Mouse (Mus musculus): ENCODE results near the gene Rbfox1.

Rbfox1 gene

GRCm38 (mm10) chr16:7212756-7213155 is 1327.6 kb downstream of the Rbfox1 start:
- no peak for DNase-seq (ENCODE audit: low read depth, low spot score)

GRCm38 (mm10) chr16:7223265-7223664 is 1338.1 kb downstream of the Rbfox1 start:
- DNase-seq (ENCODE audit: low read depth, low spot score) = no peak

- DNase-seq (ENCODE audit: low read depth, low spot score) = no peak
Observed at GRCm38 (mm10) chr16:7226000-7226399, 1340.8 kb downstream of the Rbfox1 start.

GRCm38 (mm10) chr16:7228246-7228645 is 1343.1 kb downstream of the Rbfox1 start:
- no peak for DNase-seq (ENCODE audit: low read depth, low spot score)

DNA sequence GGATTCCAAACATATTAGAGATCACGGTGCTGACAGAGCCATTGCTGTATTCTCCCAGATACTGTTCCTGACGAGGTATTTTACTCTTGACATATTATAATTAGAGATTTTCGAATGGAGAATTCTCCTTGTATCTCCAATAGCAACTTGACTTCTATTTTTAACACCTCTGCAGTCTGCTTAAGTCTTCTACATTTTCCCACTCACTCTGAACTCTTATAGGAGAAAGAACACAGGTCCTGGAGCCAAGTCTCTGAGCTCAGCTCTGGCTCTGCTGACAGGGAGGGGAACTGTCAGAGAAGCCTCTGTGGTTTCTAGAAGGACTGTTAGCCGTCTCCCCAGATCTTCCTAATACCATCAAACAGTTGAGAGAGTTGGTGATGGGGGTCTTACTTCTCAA is 1344.1 kb downstream of the Rbfox1 start:
- no peak for DNase-seq (ENCODE audit: low read depth, low spot score)

GRCm38 (mm10) chr16:7241627-7242026 is 1356.5 kb downstream of the Rbfox1 start:
- DNase-seq (ENCODE audit: low read depth, low spot score) = no peak

DNA sequence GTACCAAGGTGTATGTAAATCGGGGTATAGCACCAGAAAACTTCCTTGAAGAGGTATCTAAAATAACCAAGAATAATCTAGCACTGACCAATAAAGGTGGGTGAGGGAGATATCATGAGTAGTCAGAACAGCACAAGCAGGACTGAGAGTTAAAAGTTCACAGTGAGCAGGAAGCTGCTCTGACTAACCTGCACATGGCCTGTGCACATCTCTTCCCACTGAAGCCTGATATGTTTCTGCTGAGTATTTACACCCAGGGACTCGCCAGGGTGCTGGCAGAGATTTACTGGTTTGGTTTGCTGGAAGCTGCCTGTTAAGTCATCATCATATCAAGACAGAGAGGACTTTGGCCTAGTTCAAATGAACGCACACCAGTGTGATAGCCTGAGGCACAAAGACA is 1357.3 kb downstream of the Rbfox1 start:
- DNase-seq (ENCODE audit: low read depth, low spot score) = no peak

GRCm38 (mm10) chr16:7244382-7244781 is 1359.2 kb downstream of the Rbfox1 start:
- DNase-seq (ENCODE audit: low read depth, low spot score) = peak; percentile 21

- no peak for DNase-seq (ENCODE audit: low read depth, low spot score)
Observed at GRCm38 (mm10) chr16:7251696-7252095, 1366.5 kb downstream of the Rbfox1 start.

DNA sequence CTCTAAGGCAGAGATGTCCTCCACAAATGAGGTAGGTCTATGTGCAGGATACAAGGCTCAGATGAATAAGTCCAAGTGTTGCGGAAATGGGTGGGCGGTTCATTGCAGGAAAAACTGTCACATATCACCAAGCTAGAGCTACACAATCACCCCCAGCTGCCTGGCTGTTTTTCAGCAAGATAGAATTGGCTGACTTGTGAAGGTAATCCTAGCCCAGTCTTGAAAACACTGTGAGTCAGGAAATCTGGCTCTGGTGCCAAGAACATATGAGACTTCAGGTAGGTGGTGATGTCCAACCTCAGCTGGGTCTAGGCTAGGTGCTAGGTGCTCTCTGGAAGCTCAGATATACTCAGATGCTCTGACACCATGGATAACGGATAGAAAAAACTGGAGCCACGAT is 1372.2 kb downstream of the Rbfox1 start:
- DNase-seq (ENCODE audit: low read depth, low spot score) = no peak

GRCm38 (mm10) chr16:7263261-7263660 is 1378.1 kb downstream of the Rbfox1 start:
- no peak for DNase-seq (ENCODE audit: low read depth, low spot score)

GRCm38 (mm10) chr16:7265715-7266114 is 1380.6 kb downstream of the Rbfox1 start:
- no peak for DNase-seq (ENCODE audit: low read depth, low spot score)

DNA sequence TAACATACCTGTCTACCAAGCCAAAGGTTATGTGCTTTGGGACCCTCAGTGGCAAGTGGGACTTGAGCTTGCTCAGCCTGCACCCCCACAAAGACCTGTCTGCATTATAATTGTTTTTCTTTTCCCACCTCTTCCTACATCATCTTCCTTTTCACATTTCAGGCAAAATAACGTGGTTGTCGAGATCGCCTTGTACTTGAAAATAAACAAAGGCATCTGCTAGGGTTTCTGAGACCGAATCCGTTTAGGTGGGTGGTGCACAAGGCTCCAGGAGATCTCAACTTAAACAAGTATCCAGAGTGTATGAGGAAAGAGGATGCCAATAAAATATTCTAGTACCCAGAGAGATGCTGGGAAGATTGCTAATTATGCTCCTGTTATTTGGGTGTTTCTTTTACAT is 1390.3 kb downstream of the Rbfox1 start:
- no peak for DNase-seq (ENCODE audit: low read depth, low spot score)

- peak; percentile 57 for DNase-seq (ENCODE audit: low read depth, low spot score)
Observed at GRCm38 (mm10) chr16:7275901-7276300, 1390.7 kb downstream of the Rbfox1 start.

DNA sequence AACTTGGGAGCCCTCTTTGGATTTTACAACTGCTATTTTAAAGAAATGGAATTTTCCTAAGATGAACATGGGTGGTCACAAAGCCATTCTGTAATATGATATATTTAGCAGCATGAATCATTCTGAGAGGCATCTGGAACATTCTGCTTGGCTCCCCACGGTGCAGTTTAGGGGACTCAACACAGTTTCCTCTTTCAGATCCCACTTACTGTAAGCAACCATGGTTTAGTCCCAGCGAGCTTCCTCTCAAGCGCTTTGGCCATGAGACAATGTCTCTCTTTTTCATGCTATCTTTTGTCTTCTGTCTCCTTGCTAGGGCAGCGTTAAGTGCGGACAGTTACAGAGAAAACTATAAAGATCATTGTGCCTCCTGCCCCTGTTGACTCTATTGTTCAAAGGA is 1394.4 kb downstream of the Rbfox1 start:
- peak; percentile 43 for DNase-seq (ENCODE audit: low read depth, low spot score)

GRCm38 (mm10) chr16:7282257-7282656 is 1397.1 kb downstream of the Rbfox1 start:
- DNase-seq (ENCODE audit: low read depth, low spot score) = no peak

DNA sequence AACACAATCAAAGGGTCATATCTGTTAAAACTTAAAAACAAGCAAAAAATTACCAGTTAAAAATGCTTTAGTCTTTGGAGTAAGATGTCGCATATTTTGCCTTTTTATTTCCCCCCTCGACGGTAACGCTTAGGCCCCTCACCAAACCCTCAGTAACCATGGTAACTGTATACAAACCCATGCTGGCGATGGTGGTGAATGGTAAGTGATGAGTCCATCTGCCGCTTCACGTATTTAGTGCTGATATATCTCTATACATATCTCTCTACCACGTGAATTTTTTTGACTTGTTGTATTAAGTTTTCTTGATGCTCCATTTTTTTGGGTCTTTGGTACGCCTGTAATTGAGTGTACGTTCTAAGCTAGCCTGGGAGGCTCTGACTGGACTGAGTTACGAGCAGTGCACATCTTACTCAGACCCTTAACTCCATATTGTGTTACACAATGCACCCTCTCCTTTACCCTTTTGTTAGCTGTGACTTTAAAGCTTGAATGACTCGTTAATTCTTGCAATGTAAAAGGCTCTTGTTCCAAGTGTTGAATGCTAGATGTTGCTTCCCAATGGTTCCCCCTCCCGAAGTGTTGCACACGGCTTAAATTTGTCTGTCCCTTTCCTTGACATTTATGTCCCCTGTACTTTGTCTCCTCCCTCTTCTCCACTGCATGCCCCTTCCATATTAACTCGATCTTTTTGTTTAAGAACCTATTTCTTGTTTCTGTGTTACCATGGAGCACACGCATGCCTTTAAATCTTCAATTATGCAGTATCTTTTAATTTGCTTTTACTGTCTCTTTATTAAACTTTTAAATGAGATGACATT is 1408.0 kb downstream of the Rbfox1 start:
- no peak for DNase-seq (ENCODE audit: low read depth, low spot score)

GRCm38 (mm10) chr16:7302416-7302815 is 1417.3 kb downstream of the Rbfox1 start:
- peak; percentile 67 for DNase-seq (ENCODE audit: low read depth, low spot score)

DNA sequence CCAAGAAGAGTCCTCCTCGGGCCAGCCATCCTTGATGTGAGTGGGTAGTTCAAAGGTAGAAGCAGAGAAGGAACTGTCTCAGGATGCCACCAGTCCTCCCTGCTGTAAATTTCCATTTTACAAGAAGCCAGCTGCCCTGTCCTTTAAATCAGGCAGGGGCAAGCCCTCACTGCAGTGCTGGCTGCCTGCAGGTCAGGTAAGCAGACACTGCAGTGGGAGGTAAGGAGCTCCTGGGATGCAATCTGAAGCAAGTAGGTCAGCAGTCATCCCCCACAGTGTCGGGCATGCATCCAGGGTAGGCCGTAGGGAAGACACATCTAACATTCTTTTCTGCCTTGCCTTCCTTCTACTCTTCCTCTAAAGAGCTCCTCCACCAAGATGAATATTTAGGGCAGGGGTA is 1444.0 kb downstream of the Rbfox1 start:
- DNase-seq (ENCODE audit: low read depth, low spot score) = no peak

DNA sequence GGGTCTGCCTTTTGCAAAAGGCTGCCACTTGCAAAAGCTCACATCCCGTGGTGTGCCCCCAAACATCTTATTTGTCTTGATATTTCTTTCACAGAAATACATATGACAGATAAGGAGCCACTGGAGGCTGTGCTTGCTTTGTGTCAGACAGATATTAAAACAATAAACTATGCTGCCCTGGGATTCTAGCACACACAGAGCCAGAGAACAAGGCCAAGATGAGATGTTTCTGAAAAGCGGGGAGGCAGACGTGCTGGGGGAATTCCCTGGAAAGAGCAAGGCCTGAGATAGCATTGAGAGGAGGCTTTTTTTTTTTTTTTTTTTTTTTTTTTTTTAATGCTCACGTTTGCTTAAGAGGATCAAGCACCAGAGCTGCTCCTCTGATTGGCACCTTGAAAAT is 1456.0 kb downstream of the Rbfox1 start:
- no peak for DNase-seq (ENCODE audit: low read depth, low spot score)

DNA sequence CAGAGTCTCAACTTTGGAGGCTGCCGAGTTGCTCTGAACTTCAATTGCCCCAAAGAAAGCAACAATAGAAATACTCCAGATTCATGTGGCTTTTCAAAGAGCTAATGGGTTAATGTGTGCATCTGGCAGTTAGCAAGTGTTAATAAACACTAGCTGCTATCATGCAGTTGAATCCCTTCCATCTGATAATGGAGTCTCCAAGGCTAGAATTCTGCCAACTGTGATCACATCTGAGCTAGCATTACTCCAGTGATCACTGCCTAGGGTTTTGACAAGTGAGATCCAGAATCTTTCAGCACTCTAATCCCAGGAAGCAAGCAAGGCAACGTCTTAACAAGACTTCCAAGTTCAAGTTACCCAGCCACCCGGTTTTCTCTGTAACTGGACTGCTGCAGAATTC is 1460.1 kb downstream of the Rbfox1 start:
- no peak for DNase-seq (ENCODE audit: low read depth, low spot score)

GRCm38 (mm10) chr16:7346001-7346625 is 1461.0 kb downstream of the Rbfox1 start:
- DNase-seq (ENCODE audit: low read depth, low spot score) = no peak

GRCm38 (mm10) chr16:7347522-7348165 is 1462.5 kb downstream of the Rbfox1 start:
- no peak for DNase-seq (ENCODE audit: low read depth, low spot score)

Data from ZHBTc4 (cell line).